Mouse (Mus musculus) left cerebral cortex, adult 8-10 months (tissue): ENCODE results near the gene Map10. TPM values are rescaled to one million over a fixed set of nuclear protein-coding genes. Genes with fewer than 3 reads are reported as not detected.

Experiments
- DNase-seq, 2 experiments: peaks; one replicate each; pipeline ENCODE4 v3.0.0; 2022; ENCODE audit warnings: low spot score in 2 of 2
- total RNA-seq, 4 experiments: library from RNA; stranded (reverse); gene quantifications; 2 replicates each; pipeline ENCODE4 v1.2.4; 2022

The Map10 gene
- 1 to 10 TPM; 4.2 to 5.6 (median 4.6) TPM for total RNA-seq

DNA sequence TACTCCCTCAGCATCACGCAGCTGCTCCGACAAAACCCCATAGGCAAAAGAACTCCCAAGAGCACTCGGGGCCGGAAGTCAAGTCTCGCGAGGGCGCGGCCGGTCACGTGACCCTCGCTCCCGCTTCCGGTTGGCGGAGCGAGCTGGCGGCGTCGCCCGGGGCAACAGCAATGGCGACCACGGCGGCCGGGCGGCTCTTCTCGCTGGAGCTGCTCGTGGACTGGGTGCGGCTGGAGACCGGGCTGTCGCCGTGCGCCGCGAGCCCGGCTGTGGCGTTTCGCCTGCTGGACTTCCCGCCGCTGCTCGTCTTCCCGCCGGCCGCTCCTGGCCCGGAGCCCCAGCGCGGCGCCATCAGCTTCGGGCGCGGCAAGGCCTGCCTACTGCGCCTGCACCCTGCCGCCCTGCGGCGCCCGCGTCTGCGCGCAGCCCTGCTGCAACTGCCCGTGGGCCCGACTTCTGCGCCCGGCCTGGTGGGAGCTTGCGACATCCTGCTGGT lies at the start of gene Map10:
Map10 (plus strand) TSS at position 119 of the 496 bp plus-strand sequence.
- DNase-seq, result peak; percentile 84 to 85

GRCm38 (mm10) chr8:125620301-125620700 lies 49.3 kb upstream of the Map10 start:
- DNase-seq, result no peak

DNA sequence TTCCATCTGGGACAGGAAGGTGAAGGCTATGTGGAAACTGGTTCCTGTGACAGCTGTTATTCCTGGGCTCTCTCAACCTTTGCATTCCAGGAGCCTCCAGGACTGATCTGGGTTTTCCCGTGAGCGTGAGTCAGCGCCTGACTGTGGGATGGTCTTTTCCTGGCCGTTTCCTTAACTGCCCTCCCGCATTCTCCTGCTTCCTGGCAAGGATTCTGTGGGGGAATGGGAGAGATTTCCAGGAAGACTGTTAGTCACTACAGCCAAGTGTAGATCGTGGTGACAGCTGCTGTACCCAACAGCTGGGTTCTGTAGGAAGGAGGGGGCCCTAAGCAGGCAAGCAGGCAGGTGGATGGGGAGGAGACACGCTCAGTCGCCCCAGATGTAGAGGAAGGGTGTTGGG lies 45.3 kb upstream of the Map10 start:
- DNase-seq, result peak in 1 of 2 experiments; percentile 39

- DNase-seq, result no peak
Observed at GRCm38 (mm10) chr8:125626381-125626780, 43.2 kb upstream of the Map10 start.

- DNase-seq, result no peak
Observed at GRCm38 (mm10) chr8:125628834-125629233, 40.8 kb upstream of the Map10 start.

- no peak for DNase-seq
Observed at GRCm38 (mm10) chr8:125638411-125639058, 31.1 kb upstream of the Map10 start.

DNA sequence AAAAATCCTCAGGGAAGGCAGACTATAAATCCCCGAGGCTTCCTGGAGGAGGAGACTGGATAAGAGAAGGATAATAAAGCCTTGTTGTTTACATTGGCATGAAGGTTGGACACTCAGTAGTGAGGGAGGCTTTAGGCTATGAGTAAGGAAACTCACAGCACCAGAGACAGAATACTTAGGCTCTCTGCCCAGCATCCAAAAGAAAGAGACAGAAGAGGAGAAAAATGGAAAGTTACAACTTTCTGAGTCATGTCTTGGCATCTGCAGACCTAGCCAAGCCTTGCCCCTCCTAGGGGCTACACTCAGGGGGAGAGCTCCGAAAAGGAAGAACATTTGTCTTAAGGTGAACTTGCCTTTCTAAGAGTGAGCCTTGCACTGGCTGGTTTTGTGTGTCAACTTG lies 30.0 kb upstream of the Map10 start:
- DNase-seq, result no peak

GRCm38 (mm10) chr8:125640766-125641165 lies 28.9 kb upstream of the Map10 start:
- no peak for DNase-seq

- no peak for DNase-seq
Observed at GRCm38 (mm10) chr8:125641808-125642207, 27.8 kb upstream of the Map10 start.

GRCm38 (mm10) chr8:125645757-125646478 lies 23.7 kb upstream of the Map10 start:
- DNase-seq, result no peak

DNA sequence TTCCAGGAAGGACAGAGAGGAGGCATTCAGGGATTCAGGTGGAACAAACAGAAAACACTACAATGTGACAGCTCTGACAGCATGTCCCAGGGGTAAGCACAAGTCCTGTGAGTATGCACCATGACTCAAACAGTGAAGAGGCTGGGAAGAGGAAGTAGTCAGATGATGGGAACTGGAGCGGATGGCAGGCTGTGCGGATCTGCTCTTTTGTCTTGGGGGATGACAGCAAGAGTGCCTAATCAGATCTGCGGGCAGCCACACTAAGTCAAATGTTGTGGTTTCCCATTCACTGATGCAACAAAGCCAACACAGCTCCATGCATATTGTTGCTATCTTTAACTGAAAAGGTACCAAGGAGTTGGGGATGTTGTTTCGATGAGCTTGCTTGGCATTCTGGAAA lies 20.2 kb upstream of the Map10 start:
- no peak for DNase-seq

DNA sequence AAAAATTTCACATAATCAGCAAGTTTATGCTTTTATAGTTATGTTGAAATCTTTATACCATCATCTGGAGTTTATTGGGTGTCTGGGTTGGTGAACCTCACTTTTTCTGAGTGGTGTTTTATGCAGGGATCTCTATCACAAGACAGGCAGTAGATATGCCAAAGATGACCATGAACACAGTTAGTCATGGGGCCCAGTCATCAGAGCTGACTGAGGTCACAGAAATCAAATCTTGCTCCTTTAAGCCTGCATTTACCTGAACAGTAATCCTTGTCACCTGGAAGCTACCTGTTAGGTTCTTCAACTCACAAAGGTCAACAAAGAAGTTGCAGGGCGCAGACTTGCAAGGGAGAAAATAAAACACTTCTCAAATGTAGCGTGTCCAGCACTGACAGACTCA lies 14.8 kb upstream of the Map10 start:
- no peak for DNase-seq

DNA sequence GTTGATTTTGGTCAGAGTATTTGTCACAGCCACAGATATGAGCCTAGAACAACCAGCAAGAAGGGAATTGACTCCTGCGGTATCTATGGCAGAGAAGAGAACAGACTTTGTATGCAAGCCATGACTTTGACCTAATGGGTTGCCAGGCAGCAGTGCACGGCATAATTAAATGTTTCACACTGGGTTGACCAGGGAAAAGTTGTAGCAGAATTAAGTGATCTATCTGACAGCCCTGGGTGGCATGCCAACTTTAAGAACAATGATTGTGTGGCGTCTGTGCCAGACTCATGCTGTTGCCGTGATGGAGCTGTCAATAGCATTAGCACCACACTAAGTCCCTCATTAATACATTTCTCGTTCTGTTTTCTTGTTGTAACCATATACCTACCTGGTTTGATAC lies 11.1 kb upstream of the Map10 start:
- no peak for DNase-seq

DNA sequence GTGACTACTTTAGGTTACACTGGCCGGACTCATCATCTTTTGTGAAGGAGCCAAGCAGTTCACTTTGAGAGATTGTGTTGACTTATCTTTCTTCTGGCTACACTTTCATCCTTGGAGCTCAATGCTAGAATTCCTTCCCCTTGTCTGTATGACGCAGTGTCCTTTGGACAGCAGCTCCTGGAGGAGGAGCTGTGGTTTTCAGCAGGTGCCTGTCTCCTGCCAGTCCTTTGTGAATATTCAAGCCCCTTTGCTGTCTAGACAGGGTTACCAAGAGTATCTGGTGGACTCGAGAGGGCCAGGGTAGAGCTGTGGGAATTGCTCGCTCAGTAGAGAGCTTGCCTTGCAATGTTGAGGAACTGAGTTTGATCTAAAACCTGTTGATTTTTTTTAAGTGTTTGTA lies 10.7 kb upstream of the Map10 start:
- DNase-seq, result no peak

- no peak for DNase-seq
Observed at GRCm38 (mm10) chr8:125660397-125660796, 9.2 kb upstream of the Map10 start.

DNA sequence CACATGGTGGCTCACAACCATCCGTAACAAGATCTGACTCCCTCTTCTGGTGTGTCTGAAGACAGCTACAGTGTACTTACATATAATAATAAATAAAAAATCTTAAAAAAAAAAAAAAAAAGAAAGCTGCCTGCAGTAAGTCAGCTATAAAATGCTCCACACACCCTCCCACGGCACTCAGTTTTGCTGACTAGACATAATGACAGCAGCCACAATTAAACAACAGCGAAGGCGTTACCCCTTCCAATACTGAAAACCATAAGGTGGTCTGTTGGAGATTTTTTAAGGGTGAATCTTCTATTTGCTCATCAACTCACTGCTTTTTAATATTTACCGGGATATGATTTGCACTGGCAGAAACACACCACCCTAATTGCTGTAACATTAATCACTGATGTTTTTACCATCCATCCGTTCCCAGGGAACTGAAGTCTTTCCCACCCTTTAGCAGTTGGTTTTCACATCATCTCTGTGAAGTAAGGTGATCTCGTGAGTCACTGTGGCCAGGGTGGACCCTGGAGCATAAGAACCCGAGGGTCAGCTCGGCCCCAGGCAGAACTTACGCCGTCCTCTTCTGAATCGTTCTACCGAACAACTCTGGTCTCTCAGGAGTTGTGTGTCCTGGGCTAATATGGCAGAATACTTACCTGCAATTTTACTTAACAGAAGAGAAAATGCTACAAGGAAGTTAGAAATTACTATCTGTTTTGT lies 7.5 kb upstream of the Map10 start:
- DNase-seq, result no peak

- DNase-seq, result no peak
Observed at GRCm38 (mm10) chr8:125662669-125663048, 7.0 kb upstream of the Map10 start.

- DNase-seq, result no peak
Observed at GRCm38 (mm10) chr8:125665183-125665875, 4.3 kb upstream of the Map10 start.

GRCm38 (mm10) chr8:125665876-125666186 lies 3.8 kb upstream of the Map10 start:
- DNase-seq, result no peak

- no peak for DNase-seq
Observed at GRCm38 (mm10) chr8:125666201-125666600, 3.4 kb upstream of the Map10 start.

DNA sequence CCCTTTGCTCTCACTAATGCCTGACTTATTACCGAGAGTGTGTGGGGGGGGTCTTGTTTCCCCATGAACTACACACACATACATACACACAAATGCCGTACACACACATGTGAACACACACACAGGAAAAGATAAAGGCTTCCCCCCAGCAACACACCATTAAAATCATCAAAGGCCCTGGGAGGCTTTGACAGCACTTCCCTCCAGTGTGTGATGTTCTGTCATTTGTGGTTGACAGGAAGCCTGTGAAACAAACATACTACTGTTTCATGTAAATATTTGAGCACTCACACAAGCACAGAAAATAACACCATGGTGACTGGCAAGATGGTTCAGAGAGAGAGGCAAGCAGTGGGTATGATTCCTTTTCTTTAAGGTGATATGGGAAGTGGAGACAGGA lies 2.4 kb upstream of the Map10 start:
- no peak for DNase-seq

DNA sequence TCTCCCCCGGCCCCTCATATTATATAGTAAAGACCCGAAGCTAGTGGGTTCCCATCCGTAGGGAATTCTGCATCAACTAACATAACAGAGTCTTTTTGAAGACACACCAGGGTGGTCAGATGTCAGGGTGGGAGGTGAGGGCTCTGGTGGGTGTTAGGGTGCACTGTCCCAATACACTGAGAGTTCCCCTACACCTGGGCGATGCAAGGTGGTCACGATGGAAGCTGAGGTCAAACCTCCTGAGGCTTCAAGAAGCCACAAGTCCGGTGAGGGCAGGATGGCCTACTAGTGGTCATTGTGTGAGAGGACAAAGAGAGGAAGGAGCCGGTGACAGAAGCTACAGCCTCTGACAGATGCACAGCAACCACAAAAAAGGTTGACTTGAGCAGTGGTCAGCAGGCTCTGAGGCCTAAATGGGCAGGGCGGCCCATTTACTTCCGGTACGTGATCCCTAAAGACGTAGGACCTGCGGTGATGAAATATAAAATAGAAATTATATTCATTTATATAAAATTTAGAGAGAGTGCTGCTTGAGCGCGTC lies 389 bp upstream of the Map10 start:
- DNase-seq, result no peak
